Mouse (Mus musculus): Measurements from ENCODE around the gene Prkcb.
A peak's percentile ranks its signal among the peaks of the same experiment; 100 is the strongest.

Prkcb gene

GRCm38 (mm10) chr7:122289243-122290111 is 926 bp downstream of the Prkcb start:
- DNase-seq (ENCODE audit: low read depth, low spot score), result peak; percentile 16

GRCm38 (mm10) chr7:122290165-122290564 is 1.6 kb downstream of the Prkcb start:
- no peak for DNase-seq (ENCODE audit: low read depth, low spot score)

- no peak for DNase-seq (ENCODE audit: low read depth, low spot score)
Measured at GRCm38 (mm10) chr7:122290771-122291170, 2.2 kb downstream of the Prkcb start.

GRCm38 (mm10) chr7:122292151-122292550 is 3.6 kb downstream of the Prkcb start:
- no peak for DNase-seq (ENCODE audit: low read depth, low spot score)

- no peak for DNase-seq (ENCODE audit: low read depth, low spot score)
Measured at GRCm38 (mm10) chr7:122294111-122294510, 5.6 kb downstream of the Prkcb start.

- DNase-seq (ENCODE audit: low read depth, low spot score), result no peak
Measured at GRCm38 (mm10) chr7:122295363-122295762, 6.8 kb downstream of the Prkcb start.

- DNase-seq (ENCODE audit: low read depth, low spot score), result no peak
Measured at GRCm38 (mm10) chr7:122296331-122296730, 7.8 kb downstream of the Prkcb start.

GRCm38 (mm10) chr7:122296805-122297204 is 8.3 kb downstream of the Prkcb start:
- DNase-seq (ENCODE audit: low read depth, low spot score), result no peak

- no peak for DNase-seq (ENCODE audit: low read depth, low spot score)
Measured at GRCm38 (mm10) chr7:122297627-122298026, 9.1 kb downstream of the Prkcb start.

GRCm38 (mm10) chr7:122298715-122299114 is 10.2 kb downstream of the Prkcb start:
- DNase-seq (ENCODE audit: low read depth, low spot score), result no peak

- DNase-seq (ENCODE audit: low read depth, low spot score), result no peak
Measured at GRCm38 (mm10) chr7:122300538-122300937, 12.0 kb downstream of the Prkcb start.

- no peak for DNase-seq (ENCODE audit: low read depth, low spot score)
Measured at GRCm38 (mm10) chr7:122302538-122302937, 14.0 kb downstream of the Prkcb start.

GRCm38 (mm10) chr7:122303988-122304387 is 15.4 kb downstream of the Prkcb start:
- DNase-seq (ENCODE audit: low read depth, low spot score), result no peak

- DNase-seq (ENCODE audit: low read depth, low spot score), result no peak
Measured at GRCm38 (mm10) chr7:122304521-122304920, 16.0 kb downstream of the Prkcb start.

GRCm38 (mm10) chr7:122307241-122307640 is 18.7 kb downstream of the Prkcb start:
- no peak for DNase-seq (ENCODE audit: low read depth, low spot score)

- no peak for DNase-seq (ENCODE audit: low read depth, low spot score)
Measured at GRCm38 (mm10) chr7:122308661-122309060, 20.1 kb downstream of the Prkcb start.

GRCm38 (mm10) chr7:122309909-122310725 is 21.6 kb downstream of the Prkcb start:
- DNase-seq (ENCODE audit: low read depth, low spot score), result no peak

GRCm38 (mm10) chr7:122310726-122311018 is 22.1 kb downstream of the Prkcb start:
- no peak for DNase-seq (ENCODE audit: low read depth, low spot score)

- no peak for DNase-seq (ENCODE audit: low read depth, low spot score)
Measured at GRCm38 (mm10) chr7:122313690-122314477, 25.3 kb downstream of the Prkcb start.

- no peak for DNase-seq (ENCODE audit: low read depth, low spot score)
Measured at GRCm38 (mm10) chr7:122315720-122316331, 27.3 kb downstream of the Prkcb start.

- no peak for DNase-seq (ENCODE audit: low read depth, low spot score)
Measured at GRCm38 (mm10) chr7:122316681-122317080, 28.1 kb downstream of the Prkcb start.

- no peak for DNase-seq (ENCODE audit: low read depth, low spot score)
Measured at GRCm38 (mm10) chr7:122317485-122317884, 28.9 kb downstream of the Prkcb start.
